Mouse (Mus musculus): ENCODE data around the gene Cdh13. TPM values are rescaled to one million over a fixed set of nuclear protein-coding genes. Genes with fewer than 3 reads are reported as not detected.

The Cdh13 gene
- total RNA-seq, 2 experiments from 2014 or later, result 95.8 to 111 TPM

GRCm38 (mm10) chr8:118290266-118290665, 6.7 kb downstream of the Cdh13 start:
- peak; percentile 40 for DNase-seq (ENCODE audit: low spot score)

- DNase-seq (ENCODE audit: low spot score), result no peak
Observed at GRCm38 (mm10) chr8:118296477-118296876, 12.9 kb downstream of the Cdh13 start.

- DNase-seq (ENCODE audit: low spot score), result no peak
Observed at GRCm38 (mm10) chr8:118306957-118307356, 23.4 kb downstream of the Cdh13 start.

GRCm38 (mm10) chr8:118309106-118309505, 25.6 kb downstream of the Cdh13 start:
- no peak for DNase-seq (ENCODE audit: low spot score)

- peak; percentile 25 for DNase-seq (ENCODE audit: low spot score)
Observed at GRCm38 (mm10) chr8:118313426-118314187, 30.1 kb downstream of the Cdh13 start.

GRCm38 (mm10) chr8:118314188-118314563, 30.6 kb downstream of the Cdh13 start:
- no peak for DNase-seq (ENCODE audit: low spot score)

GRCm38 (mm10) chr8:118314932-118315331, 31.4 kb downstream of the Cdh13 start:
- DNase-seq (ENCODE audit: low spot score), result no peak

- no peak for DNase-seq (ENCODE audit: low spot score)
Observed at GRCm38 (mm10) chr8:118316440-118316839, 32.9 kb downstream of the Cdh13 start.

GRCm38 (mm10) chr8:118320566-118320965, 37.0 kb downstream of the Cdh13 start:
- no peak for DNase-seq (ENCODE audit: low spot score)

GRCm38 (mm10) chr8:118323421-118323820, 39.9 kb downstream of the Cdh13 start:
- DNase-seq (ENCODE audit: low spot score), result no peak

GRCm38 (mm10) chr8:118334933-118335332, 51.4 kb downstream of the Cdh13 start:
- DNase-seq (ENCODE audit: low spot score), result peak; percentile 15

- DNase-seq (ENCODE audit: low spot score), result no peak
Observed at GRCm38 (mm10) chr8:118339711-118340110, 56.2 kb downstream of the Cdh13 start.

GRCm38 (mm10) chr8:118343267-118343666, 59.7 kb downstream of the Cdh13 start:
- no peak for DNase-seq (ENCODE audit: low spot score)

- DNase-seq (ENCODE audit: low spot score), result no peak
Observed at GRCm38 (mm10) chr8:118348710-118349489, 65.4 kb downstream of the Cdh13 start.

- peak; percentile 10 for DNase-seq (ENCODE audit: low spot score)
Observed at GRCm38 (mm10) chr8:118350136-118350535, 66.6 kb downstream of the Cdh13 start.

- DNase-seq (ENCODE audit: low spot score), result no peak
Observed at GRCm38 (mm10) chr8:118353022-118353421, 69.5 kb downstream of the Cdh13 start.

- DNase-seq (ENCODE audit: low spot score), result no peak
Observed at GRCm38 (mm10) chr8:118357067-118357466, 73.5 kb downstream of the Cdh13 start.

GRCm38 (mm10) chr8:118357596-118357995, 74.1 kb downstream of the Cdh13 start:
- DNase-seq (ENCODE audit: low spot score), result no peak

- no peak for DNase-seq (ENCODE audit: low spot score)
Observed at GRCm38 (mm10) chr8:118363781-118364180, 80.2 kb downstream of the Cdh13 start.

GRCm38 (mm10) chr8:118373092-118373491, 89.6 kb downstream of the Cdh13 start:
- no peak for DNase-seq (ENCODE audit: low spot score)

- no peak for DNase-seq (ENCODE audit: low spot score)
Observed at GRCm38 (mm10) chr8:118374738-118375137, 91.2 kb downstream of the Cdh13 start.

GRCm38 (mm10) chr8:118376791-118377190, 93.3 kb downstream of the Cdh13 start:
- DNase-seq (ENCODE audit: low spot score), result peak; percentile 74

- peak; percentile 53 for DNase-seq (ENCODE audit: low spot score)
Observed at GRCm38 (mm10) chr8:118378985-118379384, 95.5 kb downstream of the Cdh13 start.

All from gastrocnemius, adult 18-20 months (tissue).